Mouse (Mus musculus) c-Kit-positive CD71-negative TER-119-negative erythroid progenitor cells, embryonic 14.5 days (primary cell): ENCODE results near the gene Igdcc4.

Source experiments
- DNase-seq: peaks from one replicate; pipeline ENCODE4 v3.0.0-alpha.2; 2013; ENCODE audit warnings: low read depth

Gene Igdcc4

GRCm38 (mm10) chr9:65157631-65158030 lies 56.3 kb downstream of the Igdcc4 start:
- no peak for DNase-seq

DNA sequence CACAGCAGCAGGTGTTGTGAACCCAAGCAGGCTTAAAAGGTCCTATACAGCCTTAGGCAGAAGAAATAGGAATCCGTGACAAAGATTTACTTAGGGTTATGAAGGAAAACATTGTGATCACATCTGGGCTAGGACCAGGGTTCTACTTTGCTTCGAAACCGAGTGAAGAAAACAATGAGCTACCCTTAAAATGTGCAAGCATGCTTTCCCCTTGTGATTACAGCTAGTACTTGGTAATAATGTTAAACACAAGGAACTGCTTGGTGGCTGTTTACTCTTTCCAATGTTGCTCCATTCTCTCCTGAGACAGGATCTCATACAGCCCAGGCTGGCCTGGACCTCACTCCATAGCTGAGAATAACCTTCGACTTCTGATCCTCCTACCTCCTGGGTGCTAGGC lies 59.9 kb downstream of the Igdcc4 start:
- no peak for DNase-seq

DNA sequence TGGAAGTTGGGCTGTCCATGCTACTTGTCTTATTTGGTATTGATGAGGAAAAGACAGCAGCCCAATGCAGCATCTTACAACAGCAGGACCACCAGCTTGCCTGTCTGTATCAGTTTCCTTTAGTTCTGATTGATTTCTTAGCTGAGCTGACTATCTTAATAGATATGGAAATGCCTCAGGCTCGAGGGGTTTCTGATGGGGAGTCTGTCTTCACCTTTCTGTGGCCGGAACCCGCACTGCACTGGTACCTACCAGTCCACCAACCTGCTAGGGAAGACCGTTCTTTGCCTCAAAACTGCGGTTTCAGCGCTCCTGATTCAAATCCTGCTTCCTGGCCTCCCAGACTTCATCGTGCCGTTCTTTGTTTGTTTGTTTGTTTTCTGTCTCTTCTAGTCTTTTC lies 60.6 kb downstream of the Igdcc4 start:
- no peak for DNase-seq

GRCm38 (mm10) chr9:65162711-65163639 lies 61.7 kb downstream of the Igdcc4 start:
- DNase-seq: no peak

- DNase-seq: no peak
Measured at GRCm38 (mm10) chr9:65164870-65165269, 63.6 kb downstream of the Igdcc4 start.

- no peak for DNase-seq
Measured at GRCm38 (mm10) chr9:65166386-65166785, 65.1 kb downstream of the Igdcc4 start.

DNA sequence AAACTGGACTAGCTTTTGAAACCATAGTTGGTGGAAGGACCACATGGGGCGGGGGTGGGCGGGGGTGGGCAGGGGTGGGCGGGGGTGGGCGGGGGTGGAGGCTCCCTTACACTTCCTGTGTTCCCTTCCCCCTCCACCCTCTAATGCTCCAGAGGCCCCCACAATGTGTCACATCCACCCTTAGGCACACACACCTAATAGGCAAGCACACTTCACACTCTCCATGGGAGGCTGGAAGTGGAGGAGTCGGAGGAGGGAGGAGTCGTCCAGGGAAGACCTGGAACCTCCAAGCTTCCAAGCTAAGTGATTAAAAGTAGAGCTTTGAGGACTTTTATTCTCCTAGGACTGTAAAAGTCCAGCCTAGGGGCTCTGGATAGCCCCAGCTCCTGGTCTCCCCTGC lies 67.2 kb downstream of the Igdcc4 start:
- no peak for DNase-seq

- no peak for DNase-seq
Measured at GRCm38 (mm10) chr9:65168952-65169351, 67.7 kb downstream of the Igdcc4 start.

- no peak for DNase-seq
Measured at GRCm38 (mm10) chr9:65172654-65173053, 71.4 kb downstream of the Igdcc4 start.

DNA sequence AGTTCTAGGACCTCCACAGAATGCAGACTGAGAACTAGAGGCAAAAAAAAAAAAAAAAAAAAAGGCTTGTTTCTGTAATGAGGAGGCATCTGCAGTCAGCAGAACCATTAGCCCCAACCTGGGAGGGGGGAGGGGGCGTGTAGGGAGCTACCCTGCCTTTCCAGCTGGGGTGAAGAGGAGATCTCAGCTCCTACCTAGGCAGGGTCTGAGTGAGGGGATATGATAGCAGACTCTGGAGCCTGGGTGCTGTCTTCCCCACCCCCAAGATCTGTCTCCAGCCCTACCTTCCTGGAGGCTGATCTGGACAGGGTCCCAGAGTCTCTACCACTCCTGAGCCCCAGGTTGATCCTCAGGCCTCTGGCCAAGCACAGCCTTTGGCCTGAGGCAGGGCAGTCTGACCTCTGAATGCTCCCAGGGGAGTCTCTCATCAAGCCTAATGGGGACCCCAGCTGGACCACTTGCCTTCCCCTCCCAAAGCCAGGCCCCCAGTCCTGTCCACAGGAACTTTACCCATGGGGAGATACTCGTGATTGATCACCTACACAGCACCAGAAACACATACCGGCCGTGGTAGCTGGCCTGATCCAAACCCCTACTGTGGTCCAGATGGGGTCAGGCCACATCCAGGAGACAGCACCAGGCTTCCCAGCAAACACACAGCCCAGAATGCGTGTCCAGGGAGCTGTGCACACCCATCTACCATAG lies 74.1 kb downstream of the Igdcc4 start:
- no peak for DNase-seq

DNA sequence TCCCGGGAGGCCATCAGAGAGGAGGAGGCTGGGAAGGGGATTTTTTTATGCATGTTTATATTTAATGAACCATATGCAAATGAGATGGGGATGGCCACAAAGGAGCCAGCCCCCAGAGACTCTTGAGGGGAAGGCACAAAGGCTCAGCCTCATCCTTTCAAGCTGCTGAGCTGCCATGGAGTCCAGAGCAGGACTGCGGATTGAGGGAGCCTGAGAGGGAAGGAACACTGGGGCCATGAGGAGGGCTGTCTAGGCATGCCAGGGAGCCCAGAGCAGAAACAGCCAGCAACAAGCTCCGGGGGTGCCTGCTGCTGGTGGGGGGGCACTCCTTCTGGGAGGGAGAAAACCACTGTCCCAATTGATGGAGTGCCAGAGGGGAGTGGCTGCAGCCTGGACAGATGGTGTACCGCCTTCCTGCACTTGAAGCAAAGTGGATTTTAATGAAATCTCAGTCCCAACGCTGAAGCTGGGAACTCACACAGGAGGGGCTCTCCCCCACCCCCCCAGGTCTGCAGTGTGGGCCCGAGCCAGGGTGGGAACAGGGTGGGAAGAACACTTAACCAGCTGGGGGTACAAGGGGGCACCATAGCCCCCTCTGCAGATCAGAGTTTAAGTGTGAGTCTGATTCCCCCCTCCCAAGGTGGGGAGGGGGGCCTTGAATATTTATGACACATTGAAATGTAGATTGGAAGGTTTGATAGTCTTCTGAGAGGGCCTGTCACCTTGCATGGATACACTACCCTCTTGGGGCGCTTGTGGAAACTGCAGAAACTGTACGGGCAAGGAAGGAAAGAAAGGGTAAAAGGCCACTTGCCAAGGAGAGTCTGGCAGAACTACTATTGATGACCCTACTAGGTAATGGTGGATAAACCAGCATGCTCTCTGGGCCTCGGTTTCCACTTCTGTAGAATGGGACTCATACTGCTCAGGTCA lies 74.9 kb downstream of the Igdcc4 start:
- no peak for DNase-seq

DNA sequence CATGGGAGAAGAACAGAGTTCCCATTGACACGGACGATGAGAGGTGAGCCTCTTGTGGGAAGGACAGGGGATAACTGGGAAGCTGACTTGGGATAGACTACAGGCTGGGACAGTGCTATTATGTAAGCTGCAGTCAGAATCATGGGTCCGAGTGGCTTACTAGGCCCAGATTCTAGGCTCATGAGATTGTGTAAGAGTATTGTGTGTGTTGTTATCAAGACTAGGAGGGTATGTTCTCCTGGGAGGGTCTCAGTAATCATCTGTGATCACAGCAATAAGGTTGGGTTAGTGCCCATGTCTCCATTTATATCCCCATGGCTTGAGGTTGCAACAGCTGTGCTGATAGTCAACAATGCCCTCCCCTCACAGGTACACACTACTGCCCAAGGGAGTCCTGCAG lies 76.2 kb downstream of the Igdcc4 start:
- no peak for DNase-seq

DNA sequence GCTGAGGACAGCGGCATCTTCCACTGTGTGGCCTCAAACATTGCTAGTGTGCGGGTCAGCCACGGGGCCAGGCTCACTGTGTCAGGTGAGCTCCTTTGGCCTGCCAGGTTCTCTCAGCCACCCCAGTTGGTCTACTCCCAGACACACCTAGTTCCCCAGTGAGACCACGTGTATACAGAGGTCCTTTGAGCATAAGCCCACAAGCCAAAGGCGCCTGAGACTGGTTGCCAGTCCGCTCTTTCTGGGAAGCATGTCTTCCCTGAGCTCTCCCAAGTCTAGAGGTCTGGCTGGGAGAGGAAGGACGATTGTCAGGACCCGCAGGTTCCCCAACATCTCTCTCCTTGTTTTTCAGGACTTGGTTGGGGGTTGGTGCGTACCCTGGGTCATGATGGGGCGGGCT lies 76.6 kb downstream of the Igdcc4 start:
- DNase-seq: no peak

DNA sequence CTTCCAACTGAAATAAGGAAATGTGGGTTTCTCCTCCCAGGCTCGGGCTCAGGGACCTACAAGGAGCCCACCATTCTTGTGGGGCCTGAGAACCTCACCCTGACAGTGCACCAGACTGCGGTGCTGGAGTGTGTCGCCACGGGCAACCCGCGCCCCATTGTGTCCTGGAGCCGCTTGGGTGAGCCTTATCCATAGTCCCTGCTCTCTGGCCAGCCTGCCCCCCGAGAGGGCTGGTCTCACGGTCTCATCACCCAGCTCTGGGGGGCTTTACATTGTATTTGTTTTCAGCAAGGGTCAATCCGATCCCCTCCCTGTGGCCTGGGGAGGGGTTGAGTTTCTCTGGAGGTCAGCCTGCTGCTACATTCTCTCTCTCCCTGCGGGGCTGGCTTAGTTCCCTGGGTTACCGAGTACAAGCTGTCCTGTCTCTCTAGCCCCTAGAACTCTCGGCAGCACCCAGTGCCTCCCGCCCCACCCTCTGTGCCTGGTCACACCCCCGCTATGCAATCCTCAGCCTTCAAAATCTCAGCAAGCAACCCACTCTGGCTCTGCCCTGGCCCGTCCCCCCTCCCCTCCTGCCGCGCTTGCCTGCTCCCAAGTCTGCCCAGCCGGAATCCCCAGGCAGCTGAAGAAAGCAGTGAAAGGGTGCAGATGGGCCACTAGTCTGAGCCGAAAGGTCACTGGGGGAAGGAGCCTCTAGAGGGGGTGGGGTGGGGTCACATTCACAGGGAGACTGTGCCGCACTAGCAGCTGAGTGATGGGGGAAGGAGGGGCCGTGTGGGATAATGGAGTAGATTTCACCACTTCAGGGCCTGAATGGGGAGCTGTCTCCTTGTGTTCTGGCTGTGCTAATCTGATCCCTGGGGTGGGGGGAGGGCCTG lies 77.3 kb downstream of the Igdcc4 start:
- DNase-seq: no peak

GRCm38 (mm10) chr9:65179817-65180624 lies 78.7 kb downstream of the Igdcc4 start:
- DNase-seq: no peak
